Mouse (Mus musculus): ENCODE measurements around the gene Mcm5.

- no peak for TF ChIP-seq CTCF (IDR thresholded peaks at IDR 0.05; ENCODE audit: low read depth, low read length)
- no peak for TF ChIP-seq POLR2A (IDR thresholded peaks at IDR 0.05; ENCODE audit: extremely low read depth, insufficient read depth, low read length)
These were observed 43.2 kb downstream of the Mcm5 start for GRCm38 (mm10) chr8:75152505-75153082.

Data from liver, adult 2 months (tissue).